Mouse (Mus musculus) heart, postnatal 0 days (tissue): ENCODE measurements at regions not wholly inside any gene's neighbourhood (a gene's known extent, or its start where the extent isn't known, plus 50 kb on each side); places are given as distances from the start of the nearest gene placed in this dataset.

Experiments
- CTCF ChIP-seq: IDR thresholded peaks from 2 replicates; pipeline ENCODE4 v1.5.1; 2016; ENCODE audit warnings: antibody characterized with exemption, control low read depth, low read depth
- EP300 ChIP-seq: IDR thresholded peaks from 2 replicates; pipeline ENCODE4 v1.6.1; 2016; ENCODE audit warnings: antibody characterized with exemption, low read depth

DNA sequence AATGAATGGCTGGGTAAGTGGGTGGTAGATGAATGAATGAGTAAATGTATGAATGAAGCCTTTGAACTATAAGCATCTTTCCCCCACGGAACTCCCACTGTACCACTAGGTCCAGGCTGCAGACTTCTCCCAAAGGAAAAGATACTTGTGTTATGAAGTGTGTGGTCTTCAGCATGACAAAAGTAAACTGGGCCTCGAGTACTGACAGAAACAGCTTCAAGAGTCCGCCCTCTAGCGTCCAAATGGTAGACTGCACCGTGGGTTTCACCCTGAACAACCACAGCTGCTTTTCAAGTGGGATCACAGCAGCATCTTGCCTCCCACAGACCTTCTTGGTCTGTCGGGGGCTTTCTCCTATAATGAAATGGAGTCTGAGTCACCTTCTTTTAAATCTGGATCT lies 54.7 kb upstream of the Ankrd34c start:
- peak; percentile 78 for TF ChIP-seq CTCF
- TF ChIP-seq EP300, result no peak
